ENCODE assay signal across 8 mouse cellular contexts in genomic region chr14:49173290-49174135, GRCm38 (mm10). TPM values are rescaled to one million over a fixed set of nuclear protein-coding genes. Genes with fewer than 3 reads are reported as not detected.
A peak's percentile ranks its signal among the peaks of the same experiment; 100 is the strongest.
DNase-seq lines count a peak whose midpoint lies in the region; ATAC-seq and TF ChIP-seq lines count a peak whose summit lies in the region.

No protein-coding gene starts in this region.

- peak overlapping the region; percentile 94 for H3K4me2 ChIP-seq in embryonic facial prominence, embryonic 14.5 days (ENCODE audit: low read depth, low read length)
- H3K4me2 ChIP-seq in intestine, embryonic 14.5 days (ENCODE audit: low read length): peak overlapping the region; percentile 94
- H3K4me2 ChIP-seq in midbrain, embryonic 11.5 days: peak overlapping the region; percentile 83

- H3K4me1 ChIP-seq in embryonic facial prominence, embryonic 14.5 days (ENCODE audit: control insufficient read depth, insufficient read depth, low read length): peaks cover 19% of the 10 kb centered on the region
- H3K4me1 ChIP-seq in intestine, embryonic 14.5 days (replicated peaks; ENCODE audit: control insufficient read depth, insufficient read depth, low read length): peaks cover 17% of the 10 kb centered on the region
- H3K4me1 ChIP-seq in midbrain, embryonic 11.5 days (ENCODE audit: control insufficient read depth, insufficient read depth, low read length): peaks cover 25% of the 10 kb centered on the region

- H3K36me3 ChIP-seq in C2C12 (ENCODE audit: control insufficient read depth, insufficient read depth): peaks cover 30% of the 10 kb centered on the region
- 0 out of 2 replicates have a peak, but pooled peaks cover 8% of the 10 kb centered on the region for H3K36me3 ChIP-seq in embryonic facial prominence, embryonic 14.5 days (ENCODE audit: control insufficient read depth, insufficient read depth, low read length)
- peaks cover 18% of the 10 kb centered on the region; the same call in 1 of the 2 replicates for H3K36me3 ChIP-seq in intestine, embryonic 14.5 days (ENCODE audit: control insufficient read depth, insufficient read depth, low read length)
- H3K36me3 ChIP-seq in midbrain, embryonic 11.5 days (ENCODE audit: control insufficient read depth, insufficient read depth, low read length): no peaks in the 10 kb centered on the region

- peak overlapping the region; percentile 84 for H3K27ac ChIP-seq in gastrocnemius, adult 2 months
- peak overlapping the region; percentile 75; the same call in 1 of the 2 replicates for H3K27ac ChIP-seq in embryonic facial prominence, embryonic 14.5 days (replicated peaks; ENCODE audit: low read depth, low read length)
- H3K27ac ChIP-seq in intestine, embryonic 14.5 days (ENCODE audit: low read depth): no peak overlapping the region
- H3K27ac ChIP-seq in midbrain, embryonic 11.5 days (ENCODE audit: low read depth, low read length): no peak overlapping the region; the same call in 1 of the 2 replicates

- peak overlapping the region; percentile 98 for H3ac ChIP-seq in C2C12 (ENCODE audit: control insufficient read depth, insufficient read length, low read depth)

- peaks cover 41% of the 10 kb centered on the region for H3K79me3 ChIP-seq in C2C12 (ENCODE audit: low read depth)

- ATAC-seq in embryonic facial prominence, embryonic 14.5 days (ENCODE audit: low read depth): no peak
- no peak for ATAC-seq in intestine, embryonic 14.5 days (replicated peaks; ENCODE audit: low FRiP score, low TSS enrichment, low read depth)
- ATAC-seq in midbrain, embryonic 11.5 days (ENCODE audit: low FRiP score): 0 out of 2 replicates have a peak, but pooled peaks have one; percentile 6

- H3K4me3 ChIP-seq in gastrocnemius, adult 2 months: peak overlapping the region; percentile 75
- H3K4me3 ChIP-seq in C2C12 (ENCODE audit: insufficient read depth, poor library complexity, severe bottlenecking): peak overlapping the region; percentile 74
- peak overlapping the region; percentile 94 for H3K4me3 ChIP-seq in embryonic facial prominence, embryonic 14.5 days (ENCODE audit: low read depth, low read length)
- peak overlapping the region; percentile 79 for H3K4me3 ChIP-seq in intestine, embryonic 14.5 days (ENCODE audit: low read depth, low read length)
- peak overlapping the region; percentile 97 for H3K4me3 ChIP-seq in midbrain, embryonic 11.5 days (ENCODE audit: low read depth, low read length)

- 48% methylated on average over 16 of the region's 16 CpGs for WGBS in embryonic facial prominence, embryonic 14.5 days
- WGBS in intestine, embryonic 14.5 days: 31% methylated on average over 16 of the region's 16 CpGs
- WGBS in midbrain, embryonic 11.5 days: 57% methylated on average over 16 of the region's 16 CpGs

- H3K9me3 ChIP-seq in embryonic facial prominence, embryonic 14.5 days (ENCODE audit: control insufficient read depth, low read length): no peaks in the 10 kb centered on the region
- no peaks in the 10 kb centered on the region for H3K9me3 ChIP-seq in intestine, embryonic 14.5 days (ENCODE audit: control insufficient read depth, low read length)
- no peaks in the 10 kb centered on the region for H3K9me3 ChIP-seq in midbrain, embryonic 11.5 days (ENCODE audit: control insufficient read depth, low read length)

- intact Hi-C loops in gastrocnemius, adult 2 months (cut with DNase I): loop anchor here (5.0 kb wide), 2 partner anchors 106 to 726 kb away; partner anchors contain the start of genes Ap5m1, Exoc5 and Tmem260

- H3K79me2 ChIP-seq in C2C12 (ENCODE audit: control insufficient read depth, insufficient read depth): peaks cover 62% of the 10 kb centered on the region

- TF ChIP-seq CTCF in gastrocnemius, adult 2 months (IDR thresholded peaks at IDR 0.05): no peak
- no peak for TF ChIP-seq CTCF in C2C12 (IDR thresholded peaks at IDR 0.05; ENCODE audit: control insufficient read depth, insufficient read depth, insufficient read length)

- peak overlapping the region; percentile 95 for H3K9ac ChIP-seq in embryonic facial prominence, embryonic 14.5 days (ENCODE audit: low read depth, low read length)
- H3K9ac ChIP-seq in intestine, embryonic 14.5 days (ENCODE audit: low read length): peak overlapping the region; percentile 83
- H3K9ac ChIP-seq in midbrain, embryonic 11.5 days (ENCODE audit: low read length): peak overlapping the region; percentile 97

- H3K27me3 ChIP-seq in C2C12 (ENCODE audit: control insufficient read depth, insufficient read depth, insufficient read length): no peaks in the 10 kb centered on the region
- H3K27me3 ChIP-seq in embryonic facial prominence, embryonic 14.5 days (replicated peaks; ENCODE audit: control insufficient read depth, insufficient read depth, low read length): no peaks in the 10 kb centered on the region
- no peaks in the 10 kb centered on the region for H3K27me3 ChIP-seq in intestine, embryonic 14.5 days (replicated peaks; ENCODE audit: control insufficient read depth, insufficient read depth, low read length)
- H3K27me3 ChIP-seq in midbrain, embryonic 11.5 days (ENCODE audit: control insufficient read depth, insufficient read depth, low read length): no peaks in the 10 kb centered on the region

- no peak for DNase-seq in gastrocnemius, adult 2 months
- no peak for DNase-seq in gastrocnemius, postnatal 10 days
- DNase-seq in embryonic facial prominence, embryonic 14.5 days (ENCODE audit: low spot score): no peak
- DNase-seq in intestine, embryonic 14.5 days (ENCODE audit: low spot score): peak; percentile 56
- DNase-seq in midbrain, embryonic 11.5 days (ENCODE audit: low spot score, missing footprints): peak; percentile 85
- DNase-seq in layer of hippocampus, adult 9-10 months (ENCODE audit: low spot score): no peak
- no peak for DNase-seq in cerebellum, postnatal 14 days

TF ChIP-seq in C2C12, 6 proteins besides CTCF, POLR2A, EP300 and RAD21:
- no peak for TF ChIP-seq USF1 (IDR thresholded peaks at IDR 0.05; ENCODE audit: low read depth)
- no peak for TF ChIP-seq MYOD1 (IDR thresholded peaks at IDR 0.05; ENCODE audit: control insufficient read depth, insufficient read length, low read depth)
- TF ChIP-seq MAX (IDR thresholded peaks at IDR 0.05): no peak
- no peak for TF ChIP-seq CEBPB (IDR thresholded peaks at IDR 0.05; ENCODE audit: low read depth)
- no peak for TF ChIP-seq MYOG (IDR thresholded peaks at IDR 0.05; ENCODE audit: control insufficient read depth, extremely low read depth, insufficient read length)
- no peak for TF ChIP-seq FOSL1 (IDR thresholded peaks at IDR 0.05; ENCODE audit: insufficient read depth, low read length, poor library complexity, severe bottlenecking)
TF ChIP-seq in C2C12: peak in this region for 0.

RNA-seq across cellular contexts. Expression of gene Naa30, which starts 1.5 kb away (rescaled TPM):
- total RNA-seq in gastrocnemius, adult 2 months (2021): 10 to 100 TPM; 17.3 to 23.6 TPM
- 10 to 100 TPM; 20.9 to 24.9 TPM for total RNA-seq in gastrocnemius, postnatal 10 days (2021)
- polyA plus RNA-seq in C2C12 (2012; fragmentation: generic; extraction: Trizol): 8.5 TPM
- polyA plus RNA-seq in embryonic facial prominence, embryonic 14.5 days (2014; fragmentation: Nextera tagmentation; extraction: Ambion mirVana): 13.3 and 14.0 TPM in 2 replicates
- 11.5 and 13.2 TPM in 2 replicates for polyA plus RNA-seq in intestine, embryonic 14.5 days (2014; fragmentation: Nextera tagmentation; extraction: Ambion mirVana)
- 18.1 and 19.4 TPM in 2 replicates for polyA plus RNA-seq in midbrain, embryonic 11.5 days (2014; fragmentation: Nextera tagmentation; extraction: Ambion mirVana)

Comparison
In these comparisons a context has a peak if more than half of its experiments do, and no peak if none do; other contexts are left out.
1. DNase-seq: peak in intestine, embryonic 14.5 days (single experiment) and midbrain, embryonic 11.5 days (single experiment); none in gastrocnemius, adult 2 months (single experiment), gastrocnemius, postnatal 10 days (single experiment), embryonic facial prominence, embryonic 14.5 days (single experiment), layer of hippocampus, adult 9-10 months (single experiment) and cerebellum, postnatal 14 days (0 of 2).
2. H3K27ac ChIP-seq: peak in gastrocnemius, adult 2 months (single experiment) and embryonic facial prominence, embryonic 14.5 days (single experiment); none in intestine, embryonic 14.5 days (single experiment) and midbrain, embryonic 11.5 days (single experiment).
3. Peak in every context shown above with its lines, with median percentiles within 50 percentile points of each other: H3K4me3 ChIP-seq, H3K4me2 ChIP-seq and H3K9ac ChIP-seq.